Mouse (Mus musculus) telencephalon, adult 2 months (tissue): ENCODE measurements around the gene Myh3.

Source experiments
- DNase-seq: peaks from one replicate; pipeline ENCODE4 v3.0.0-alpha.2; 2011; ENCODE audit warnings: low read depth, low spot score

The Myh3 gene

DNA sequence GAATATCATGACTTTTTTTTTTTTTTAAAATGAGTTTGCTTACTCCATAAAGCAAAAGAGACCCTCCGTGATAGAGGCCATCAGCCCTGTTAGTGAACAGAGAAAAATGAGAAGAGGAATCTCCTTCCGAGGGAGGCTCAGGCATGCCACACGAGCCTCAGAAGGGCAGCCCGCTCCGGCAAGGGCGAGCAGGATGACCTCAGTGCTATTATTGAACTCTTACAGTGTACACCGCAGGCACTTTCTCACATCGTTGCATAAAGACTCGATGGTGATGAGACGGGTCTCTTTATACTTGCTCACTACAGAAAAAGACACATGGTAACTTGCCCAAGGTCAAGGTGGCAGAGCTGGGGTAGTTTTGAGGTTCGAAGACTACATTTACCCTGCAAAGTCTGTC lies 26.6 kb downstream of the Myh3 start:
- DNase-seq = no peak

DNA sequence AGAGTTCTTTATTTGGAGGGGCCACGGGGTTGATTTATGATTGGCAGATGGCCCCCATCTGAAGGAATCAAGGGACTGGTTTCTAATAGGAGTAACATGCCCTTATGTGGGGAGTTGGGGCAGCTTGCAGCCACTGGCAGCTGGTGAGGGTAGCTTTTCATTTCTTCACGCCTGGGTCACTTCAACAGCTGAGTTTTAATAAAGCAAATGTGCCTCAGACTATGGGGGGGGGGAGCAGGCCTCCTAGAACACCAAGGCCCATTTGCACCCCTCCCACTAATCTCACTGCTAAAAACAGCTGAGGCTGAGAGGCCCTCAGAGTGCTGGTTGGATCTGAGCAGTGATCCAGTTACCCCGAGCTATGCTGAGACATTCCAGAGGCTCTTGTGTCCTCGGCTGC lies 27.6 kb downstream of the Myh3 start:
- no peak for DNase-seq

DNA sequence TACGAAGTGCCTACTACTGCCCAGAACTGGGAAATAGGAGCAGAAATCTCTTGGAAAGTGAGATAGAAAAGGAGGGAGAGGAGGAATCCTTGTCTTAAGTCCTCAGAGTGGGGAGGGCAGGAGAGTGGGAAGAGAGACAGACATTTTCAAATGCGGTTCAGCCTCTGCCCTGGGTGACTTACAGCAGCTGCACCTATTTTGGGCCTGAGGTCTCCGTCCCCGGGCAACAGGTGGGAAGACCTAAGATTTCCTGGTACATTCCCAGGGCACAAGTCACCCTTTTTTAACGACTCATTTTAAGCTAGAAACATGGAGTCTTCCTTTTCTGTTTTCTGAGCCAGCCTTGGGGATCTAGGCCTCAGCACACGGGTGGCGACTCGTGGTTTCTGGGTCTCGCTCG lies 28.9 kb downstream of the Myh3 start:
- DNase-seq = no peak

DNA sequence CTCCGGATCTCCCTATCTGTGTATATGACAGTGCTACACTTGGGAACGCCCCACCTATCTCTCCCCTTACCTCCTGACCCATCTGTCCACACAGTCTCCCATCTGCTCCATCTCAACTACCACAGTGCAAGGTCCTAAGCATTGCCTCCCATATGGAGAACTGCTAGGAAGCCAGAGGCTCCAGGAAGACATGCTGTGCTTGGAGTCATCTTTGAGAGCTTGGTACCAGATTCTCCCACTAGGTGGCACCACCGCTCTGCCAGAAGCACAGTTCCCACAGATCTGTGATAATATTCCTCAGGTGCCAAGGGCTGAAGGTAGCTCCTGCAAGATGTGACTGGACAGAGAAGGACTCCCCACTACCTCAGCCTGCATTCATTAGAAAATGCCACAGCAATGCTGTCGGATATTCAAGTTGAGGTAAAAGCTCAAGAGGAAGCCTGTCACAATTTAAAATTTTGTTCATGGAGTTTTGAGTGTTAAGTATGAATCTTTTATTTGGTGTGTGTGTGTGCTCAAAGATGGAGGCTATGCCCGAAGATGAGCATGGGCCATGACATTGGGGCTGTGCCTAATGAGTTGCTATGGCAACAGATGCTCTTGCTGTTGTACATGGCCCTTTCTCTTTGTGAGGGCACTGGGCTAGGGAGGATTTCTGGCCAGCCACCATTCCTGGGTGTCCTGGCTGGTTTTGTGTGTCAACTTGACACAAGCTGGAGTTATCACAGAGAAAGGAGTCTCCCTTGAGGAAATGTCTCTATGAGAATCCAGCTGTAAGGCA lies 32.3 kb downstream of the Myh3 start:
- DNase-seq = peak; percentile 56

DNA sequence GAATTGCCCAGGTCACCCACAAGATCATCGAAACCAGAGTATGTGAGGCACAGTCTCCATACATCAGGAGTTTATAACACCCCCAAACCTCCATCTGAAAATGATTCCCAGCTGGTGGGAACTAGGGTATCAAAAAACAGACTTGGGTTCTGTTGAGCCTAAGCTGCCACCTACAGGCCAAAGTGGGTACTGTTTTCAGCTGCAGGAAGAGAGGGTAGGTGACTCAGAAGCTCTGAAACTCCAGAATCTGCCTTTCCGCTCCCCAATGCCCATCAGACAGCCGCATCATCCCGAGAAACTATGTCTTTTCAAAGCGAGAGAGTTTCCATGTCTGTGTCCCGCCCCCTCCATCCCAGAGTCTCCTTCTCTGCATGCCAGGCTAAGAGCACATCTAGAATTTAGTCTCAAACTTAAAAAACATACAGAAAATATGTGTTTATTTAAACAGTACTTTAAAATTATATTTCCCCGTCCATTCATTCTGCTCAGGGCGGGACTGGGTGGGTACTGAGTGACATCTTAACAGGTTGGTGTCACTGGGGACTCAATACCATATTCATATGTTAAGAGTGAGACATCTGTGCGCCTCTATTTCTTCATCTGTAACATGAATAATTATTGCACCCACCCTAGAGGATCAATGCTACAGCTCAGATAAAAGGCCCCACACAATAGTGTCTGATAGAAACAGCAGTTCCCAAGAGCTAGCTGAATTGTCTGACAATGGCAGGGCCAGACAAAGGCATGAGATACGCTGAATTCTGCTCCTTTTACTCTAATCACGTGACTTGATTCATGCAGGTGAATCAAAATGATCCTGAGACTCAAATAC lies 34.1 kb downstream of the Myh3 start:
- no peak for DNase-seq

DNA sequence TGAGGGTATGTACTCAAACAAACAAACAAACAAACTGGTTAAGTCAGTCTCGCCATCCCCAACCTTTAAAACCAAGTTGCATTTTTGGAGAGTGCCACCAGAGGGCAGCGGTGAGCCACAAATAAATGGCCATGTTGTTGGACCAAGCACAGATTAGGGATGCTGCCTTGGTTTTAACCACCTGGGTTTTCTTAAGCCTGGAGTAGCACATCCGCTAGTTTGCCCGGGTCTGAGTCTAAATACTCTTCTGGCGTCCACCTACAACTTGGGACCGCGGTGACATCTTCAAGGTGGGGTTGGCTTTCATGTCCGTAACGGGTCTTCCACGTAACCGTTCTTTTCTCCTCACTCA lies 34.7 kb downstream of the Myh3 start:
- DNase-seq = no peak

DNA sequence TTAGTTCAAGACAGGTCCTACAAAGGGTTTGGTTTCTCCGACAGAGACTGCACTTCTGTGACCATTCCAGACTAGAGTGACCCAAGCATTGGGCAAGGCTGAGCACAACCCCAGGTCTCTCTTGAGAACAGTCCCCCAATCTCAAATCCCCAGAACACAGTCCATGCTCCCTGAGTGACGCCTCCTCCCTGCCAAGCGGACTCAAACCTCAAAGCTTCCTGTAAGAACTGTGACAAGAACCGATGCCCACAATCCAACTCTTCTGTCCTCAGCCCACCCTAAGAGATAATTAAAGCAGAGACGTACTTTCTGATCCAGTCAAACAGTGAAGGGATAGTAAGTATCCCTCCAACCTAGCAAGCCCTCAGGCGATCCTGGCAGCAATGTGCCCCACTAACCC lies 35.3 kb downstream of the Myh3 start:
- DNase-seq = no peak

DNA sequence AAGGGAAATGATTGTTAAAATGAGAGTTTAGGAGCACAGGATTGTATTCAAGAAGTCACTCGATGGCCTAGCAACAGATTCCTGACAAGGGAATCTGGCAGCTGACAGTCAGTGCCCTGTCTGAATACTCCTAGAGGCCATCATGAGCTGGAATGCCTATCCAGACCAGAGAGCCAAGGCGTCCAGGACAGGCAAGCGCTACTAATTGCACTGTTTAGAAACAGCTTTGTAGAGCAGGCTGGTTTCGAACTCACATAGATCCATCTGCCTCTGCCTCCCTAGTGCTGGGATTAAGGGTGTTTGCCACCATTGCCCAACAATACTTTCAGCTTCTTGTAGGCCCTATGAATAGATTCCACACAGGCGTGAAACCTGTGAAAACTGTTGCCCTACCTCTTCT lies 36.2 kb downstream of the Myh3 start:
- DNase-seq = no peak

DNA sequence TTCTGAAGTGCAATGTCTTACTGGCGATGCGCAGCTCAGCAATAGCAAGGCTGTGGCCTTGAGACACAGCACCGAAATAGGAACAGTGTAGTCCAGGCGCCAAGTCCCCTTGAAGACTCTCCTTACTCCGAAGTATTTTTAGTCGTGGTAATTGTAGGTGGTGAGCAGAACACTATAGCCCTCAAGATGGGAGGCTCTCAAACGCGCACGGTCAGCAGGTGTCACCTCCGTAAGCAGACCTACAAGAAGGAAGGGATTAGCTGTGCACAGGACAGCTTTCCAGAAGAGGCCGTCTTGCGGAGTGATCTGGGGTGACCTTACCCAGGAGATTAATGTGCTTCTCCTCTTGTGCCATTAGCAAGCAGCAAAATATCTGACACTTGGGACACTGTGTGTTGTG lies 36.8 kb downstream of the Myh3 start:
- no peak for DNase-seq

DNA sequence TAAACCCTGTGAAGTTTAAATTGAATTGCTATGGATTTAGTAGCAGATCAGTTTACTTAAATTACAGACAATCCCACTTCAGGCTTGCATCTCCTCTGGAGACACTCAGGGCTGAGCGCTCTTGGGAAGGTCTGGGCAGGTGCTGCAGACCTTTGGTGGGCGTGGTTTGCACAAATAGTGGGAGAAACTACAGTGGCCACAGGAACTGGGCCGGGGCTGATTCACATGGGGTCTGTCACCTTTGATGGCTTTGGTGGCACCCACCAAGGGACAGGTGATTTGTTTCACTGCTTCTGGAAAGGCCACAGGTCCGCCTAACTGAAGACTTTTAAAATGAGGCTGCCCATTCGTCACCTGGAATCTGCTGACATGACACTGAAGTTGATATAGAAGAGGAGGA lies 38.6 kb downstream of the Myh3 start:
- DNase-seq = no peak

DNA sequence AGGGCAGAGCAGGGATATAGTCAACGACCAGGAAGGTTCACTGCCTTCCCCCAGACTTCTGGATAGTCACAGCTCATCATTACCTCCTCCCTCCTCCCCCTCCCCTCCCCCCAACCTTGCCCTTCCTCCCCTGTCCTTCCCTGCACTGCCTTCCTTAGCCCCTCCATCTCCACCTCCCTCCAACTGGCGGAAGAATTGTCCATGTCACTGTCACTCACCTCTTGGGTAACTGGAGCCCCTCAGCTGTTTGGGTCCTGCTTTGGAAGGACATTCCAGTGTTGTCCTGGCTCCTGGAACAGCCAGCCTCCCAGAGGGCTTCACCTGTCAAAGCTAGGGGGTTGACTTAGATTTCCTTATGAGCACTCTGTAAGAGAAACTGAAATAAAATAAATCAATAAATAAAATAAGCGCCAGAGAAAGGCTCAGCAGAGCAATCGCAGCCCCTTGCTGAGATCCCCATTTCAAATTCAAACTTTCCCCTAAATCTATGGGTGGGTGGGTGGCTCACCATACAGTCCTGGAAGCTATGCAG lies 41.5 kb downstream of the Myh3 start:
- DNase-seq = no peak

DNA sequence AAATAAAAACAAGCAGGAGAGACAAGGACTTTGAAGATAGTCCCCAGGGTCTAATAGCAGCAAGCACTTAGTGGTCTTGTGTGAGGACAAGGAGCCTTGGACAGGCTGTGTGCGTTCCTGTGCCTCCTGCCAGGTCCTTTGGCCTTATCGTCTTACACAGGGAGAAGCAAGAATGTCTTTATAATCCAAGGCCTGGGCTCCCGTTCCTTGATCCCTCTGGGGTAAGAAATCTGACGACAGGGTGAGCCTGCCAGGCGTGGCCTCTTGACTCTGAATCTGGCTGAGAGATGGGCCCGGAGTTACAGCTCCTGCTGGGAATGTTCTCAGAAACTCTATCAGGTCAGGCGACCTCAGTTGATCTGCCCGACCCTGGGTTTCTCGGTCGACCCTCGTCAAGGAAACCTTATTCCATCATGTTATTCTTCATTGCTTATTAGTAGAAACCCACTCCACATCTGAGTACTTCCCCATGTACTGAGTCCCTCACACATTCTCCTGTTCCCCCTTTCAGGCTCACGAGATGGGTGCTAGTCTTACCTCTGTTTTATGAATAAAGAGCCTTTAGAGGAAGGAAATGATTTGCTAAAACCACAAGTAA lies 42.7 kb downstream of the Myh3 start:
- DNase-seq = no peak

DNA sequence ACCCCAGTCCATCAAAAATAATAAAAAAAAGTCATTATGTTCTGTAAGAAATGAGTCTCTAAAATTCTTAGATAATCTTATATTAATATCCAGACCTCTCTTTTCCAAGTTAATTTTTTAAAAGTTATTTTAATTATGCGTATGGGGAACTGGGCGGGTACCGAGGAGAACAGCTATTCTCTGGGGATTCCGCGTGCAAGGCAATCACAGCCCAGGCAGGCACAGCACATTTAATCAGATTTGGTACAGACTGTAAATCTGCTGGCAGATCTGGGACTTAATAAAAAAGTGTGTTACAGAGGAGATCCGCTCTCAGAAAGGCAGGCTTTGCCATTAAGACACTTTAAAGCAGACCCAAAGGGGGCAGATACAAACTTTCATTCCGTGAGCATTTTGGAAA lies 46.8 kb downstream of the Myh3 start:
- DNase-seq = no peak

DNA sequence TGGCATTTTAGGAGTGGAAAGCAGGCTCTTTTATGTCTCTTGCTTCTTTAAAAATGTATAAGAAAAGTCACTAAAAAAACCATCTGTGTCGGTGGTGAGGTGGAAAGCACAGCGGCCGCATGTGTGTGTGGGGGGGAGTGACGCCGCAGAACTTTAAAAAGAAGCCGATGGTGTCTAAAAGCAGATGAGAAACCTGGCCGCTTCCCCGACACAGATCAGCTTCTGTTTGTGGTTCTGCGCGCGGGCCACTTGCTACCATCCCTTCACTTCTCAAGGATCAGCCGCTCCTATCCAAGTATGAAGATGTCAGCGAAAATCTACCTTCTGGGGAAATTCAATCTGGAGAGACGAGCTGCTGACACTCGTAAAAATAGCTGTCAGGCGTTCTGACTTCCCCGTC lies 47.3 kb downstream of the Myh3 start:
- DNase-seq = peak; percentile 81

DNA sequence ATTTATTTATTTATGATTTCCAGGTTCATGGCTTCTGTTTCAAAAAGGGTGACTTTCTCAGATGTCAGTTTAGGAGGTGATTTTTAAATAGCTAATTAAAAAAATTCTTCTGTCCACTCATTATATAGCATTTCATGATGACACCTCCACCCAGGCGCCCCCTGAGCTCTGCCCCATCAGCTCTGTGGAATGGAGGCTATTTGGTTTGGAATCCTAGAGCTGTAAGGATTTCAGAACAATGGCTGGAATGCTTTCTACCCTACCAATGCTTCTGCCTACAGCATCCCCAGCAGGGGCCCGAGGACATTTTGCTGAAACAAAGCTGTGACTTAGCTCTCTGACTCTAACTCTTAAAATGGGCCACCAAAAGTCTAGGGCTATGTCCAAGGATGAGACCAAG lies 55.4 kb downstream of the Myh3 start:
- no peak for DNase-seq

DNA sequence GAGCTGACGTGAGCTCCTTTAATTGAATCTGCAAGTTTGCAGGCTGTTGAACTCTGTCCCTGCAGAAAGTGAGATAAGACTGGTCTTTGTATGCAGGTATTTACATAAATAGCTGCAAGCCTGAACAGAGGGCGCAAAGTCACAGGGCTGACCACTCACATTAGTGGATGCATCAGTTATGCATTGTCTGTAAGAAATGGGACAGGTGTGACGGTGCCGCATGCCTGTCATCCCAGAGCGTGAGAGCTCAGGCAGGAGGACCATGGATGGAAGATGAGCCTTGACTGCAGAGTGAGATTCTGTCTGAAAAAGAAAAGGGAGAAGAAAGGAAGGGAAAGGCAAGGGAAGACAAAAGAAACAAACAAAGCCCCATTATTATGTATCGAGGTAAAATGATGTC lies 56.6 kb downstream of the Myh3 start:
- DNase-seq = no peak

DNA sequence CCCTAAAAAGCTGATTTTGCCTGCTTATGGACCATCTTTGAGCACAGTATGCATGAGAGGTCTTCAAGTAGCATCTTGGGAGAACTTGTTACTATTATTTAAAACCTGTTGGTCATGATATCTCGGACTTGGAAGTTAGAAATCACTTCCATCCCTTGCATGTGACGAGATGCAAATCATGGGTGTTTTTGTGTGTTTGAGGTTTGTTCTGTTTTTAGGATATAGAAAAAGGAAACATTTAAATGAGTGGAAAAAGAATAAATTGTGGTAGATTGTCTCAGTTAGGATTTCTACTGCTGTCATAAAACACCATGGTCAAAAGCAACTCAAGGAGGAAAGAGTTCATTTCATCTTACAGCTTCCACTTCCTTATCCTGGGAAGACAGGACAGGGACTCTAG lies 57.4 kb downstream of the Myh3 start:
- no peak for DNase-seq

DNA sequence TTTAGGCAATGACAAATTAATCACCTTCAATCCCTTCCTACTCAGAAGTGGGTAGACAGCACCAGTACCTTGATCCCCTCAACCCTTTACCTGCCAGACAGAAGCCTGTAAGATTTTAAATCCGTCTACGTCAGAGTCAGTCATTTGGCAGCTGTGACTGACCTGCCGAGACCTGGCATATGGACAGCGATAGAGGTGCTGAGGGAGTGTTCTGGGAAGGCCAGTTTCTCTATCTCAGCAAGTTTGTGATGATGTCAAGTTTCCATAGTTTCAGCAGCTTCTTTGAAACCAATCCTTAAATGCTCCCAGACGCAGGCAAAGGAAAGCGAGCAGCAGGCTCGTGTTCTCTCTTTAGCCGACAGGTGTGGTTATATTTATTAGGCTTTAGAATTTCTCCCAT lies 61.5 kb downstream of the Myh3 start:
- DNase-seq = no peak

DNA sequence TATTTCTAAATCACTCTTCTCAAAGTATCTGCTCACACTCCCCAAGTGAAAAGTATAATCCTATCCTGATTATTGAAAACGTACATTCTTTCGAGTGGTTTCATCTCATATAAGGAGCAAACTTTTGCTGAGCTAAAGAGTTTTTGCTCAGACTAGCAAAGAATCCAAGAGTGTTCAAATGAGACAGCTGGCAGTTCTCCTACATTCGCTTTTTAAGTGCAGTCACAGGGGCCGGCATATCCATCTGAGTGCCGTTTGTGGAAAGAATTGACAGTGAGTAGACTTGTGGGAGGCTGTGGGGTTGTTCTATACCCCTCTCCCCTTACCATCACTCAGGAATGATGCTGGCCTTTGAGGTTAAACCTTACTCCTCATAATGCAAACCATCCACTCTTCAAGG lies 62.1 kb downstream of the Myh3 start:
- no peak for DNase-seq

DNA sequence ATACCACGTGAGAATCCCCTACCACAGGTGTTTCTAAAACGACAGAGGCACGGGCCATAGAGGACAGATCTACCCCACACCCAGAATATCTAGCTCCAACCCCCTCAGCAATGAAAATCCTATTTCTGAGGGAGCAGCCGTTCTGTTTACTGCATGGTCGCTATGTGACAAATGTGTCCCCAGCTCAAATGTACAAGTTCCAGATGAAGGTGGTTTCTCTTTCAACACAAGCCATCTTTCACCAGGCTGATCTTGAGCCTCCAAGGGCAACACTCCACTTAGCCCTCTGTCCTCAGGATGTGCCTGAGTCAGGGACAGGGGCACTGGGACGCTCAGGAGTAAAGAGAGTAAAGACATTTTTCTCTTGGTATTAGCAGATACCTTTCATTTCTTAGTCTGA lies 62.9 kb downstream of the Myh3 start:
- no peak for DNase-seq

DNA sequence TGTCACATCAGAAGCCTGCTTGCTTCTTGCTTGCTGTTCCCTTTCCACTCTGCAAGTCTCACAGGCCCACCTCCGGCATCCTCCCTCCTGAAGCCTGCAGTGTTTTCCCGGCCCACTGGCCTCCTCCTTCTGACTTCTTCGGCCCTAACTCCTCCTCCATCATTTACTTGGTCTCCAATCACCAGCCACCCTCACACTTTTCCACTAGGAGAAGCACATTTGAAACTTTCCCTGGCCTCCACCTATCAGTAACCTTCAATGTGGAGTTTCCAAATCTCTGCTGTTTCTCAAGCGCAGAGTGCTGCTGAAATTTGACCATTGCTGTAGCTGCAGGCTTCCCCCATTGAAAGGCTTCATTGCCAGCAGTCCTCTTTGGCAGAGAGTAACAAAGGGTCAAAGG lies 63.9 kb downstream of the Myh3 start:
- DNase-seq = no peak

DNA sequence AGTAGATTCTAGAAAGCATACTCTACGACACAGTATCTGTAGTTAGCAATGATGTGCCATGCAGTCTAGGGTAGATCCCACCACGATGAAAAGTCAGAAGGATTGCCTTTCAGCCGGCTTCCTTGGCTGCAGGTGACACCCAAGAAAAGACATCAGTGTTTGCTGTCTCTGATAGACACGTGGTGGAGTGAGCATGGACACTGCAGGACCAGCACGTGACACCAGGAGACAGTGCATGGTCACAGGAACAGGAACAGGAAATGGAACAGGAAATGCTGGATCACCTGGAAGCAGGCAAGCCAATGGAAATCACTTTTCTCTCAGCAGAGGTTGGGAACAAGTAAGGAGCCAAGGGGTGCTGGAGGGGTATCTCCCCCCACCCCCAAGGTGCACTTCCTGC lies 65.0 kb downstream of the Myh3 start:
- no peak for DNase-seq
